In genomic region chr1:180365180-180365810, GRCm38 (mm10) we compare ENCODE assay signal across 8 mouse cellular contexts. TPM values are rescaled to one million over a fixed set of nuclear protein-coding genes. Genes with fewer than 3 reads are reported as not detected.
DNase-seq lines count a peak whose midpoint lies in the region; ATAC-seq and TF ChIP-seq lines count a peak whose summit lies in the region.

No protein-coding gene starts in this region.

- TF ChIP-seq CTCF in heart, adult 2 months (IDR thresholded peaks at IDR 0.05) = peak; percentile 49
- TF ChIP-seq CTCF in kidney, adult 2 months (conservative IDR thresholded peaks at IDR 0.05; ENCODE audit: insufficient read depth, insufficient read length, low read depth, low read length) = 0 out of 2 replicates have a peak, but pooled peaks have one; percentile 28

- no peaks in the 10 kb centered on the region for H3K9me3 ChIP-seq in embryonic facial prominence, embryonic 13.5 days
- H3K9me3 ChIP-seq in limb, embryonic 12.5 days = no peaks in the 10 kb centered on the region
- no peaks in the 10 kb centered on the region for H3K9me3 ChIP-seq in midbrain, embryonic 14.5 days (ENCODE audit: control insufficient read depth, low read length)

- peak; percentile 78 for DNase-seq in 3134 (ENCODE audit: extremely low read depth, insufficient read length, low spot score)
- peak; percentile 87 for DNase-seq in adrenal gland, postnatal 4 days (ENCODE audit: low spot score in 2 of 2)
- DNase-seq in heart, adult 2 months = peak; percentile 90 to 94
- peak; percentile 96 for DNase-seq in kidney, adult 2 months
- DNase-seq in midbrain, embryonic 14.5 days = peak; percentile 98
- peak; percentile 83 for DNase-seq in spleen, adult 12 weeks (ENCODE audit: low spot score)

- peaks cover 9% of the 10 kb centered on the region for H3K79me2 ChIP-seq in heart, adult 2 months (replicated peaks; ENCODE audit: control insufficient read depth, insufficient read depth, low read length)

- TF ChIP-seq POLR2A in heart, adult 2 months (IDR thresholded peaks at IDR 0.05; ENCODE audit: insufficient read depth, low read depth, low read length) = peak; percentile 55; the same call in 1 of the 2 replicates
- no peak for TF ChIP-seq POLR2A in kidney, adult 2 months (IDR thresholded peaks at IDR 0.05; ENCODE audit: low read depth, low read length)

- H3K9ac ChIP-seq in embryonic facial prominence, embryonic 13.5 days = peak overlapping the region; percentile 71
- peak overlapping the region; percentile 22 for H3K9ac ChIP-seq in heart, adult 2 months (ENCODE audit: low read depth, low read length)
- peak overlapping the region; percentile 58 for H3K9ac ChIP-seq in limb, embryonic 12.5 days (replicated peaks)
- H3K9ac ChIP-seq in midbrain, embryonic 14.5 days (replicated peaks; ENCODE audit: low read length) = peak overlapping the region; percentile 67

- WGBS in embryonic facial prominence, embryonic 13.5 days = 1% methylated on average over 29 of the region's 29 CpGs
- WGBS in heart, adult 2 months = 3% methylated on average over 29 of the region's 29 CpGs
- 10% methylated on average over 29 of the region's 29 CpGs for WGBS in kidney, adult 2 months
- 3% methylated on average over 29 of the region's 29 CpGs for WGBS in limb, embryonic 12.5 days
- 2% methylated on average over 29 of the region's 29 CpGs for WGBS in midbrain, embryonic 14.5 days

- peak overlapping the region; percentile 93 for H3K27ac ChIP-seq in embryonic facial prominence, embryonic 13.5 days
- peak overlapping the region; percentile 62 for H3K27ac ChIP-seq in heart, adult 2 months
- H3K27ac ChIP-seq in kidney, adult 2 months (ENCODE audit: insufficient read depth, low read depth, low read length) = peak overlapping the region; percentile 13; the same call in 1 of the 2 replicates
- H3K27ac ChIP-seq in limb, embryonic 12.5 days = peak overlapping the region; percentile 83
- H3K27ac ChIP-seq in midbrain, embryonic 14.5 days (replicated peaks; ENCODE audit: low read depth, low read length) = peak overlapping the region; percentile 97

- peak overlapping the region; percentile 51 for H3K4me3 ChIP-seq in embryonic facial prominence, embryonic 13.5 days
- peak overlapping the region; percentile 55 for H3K4me3 ChIP-seq in heart, adult 2 months
- peak overlapping the region; percentile 48 for H3K4me3 ChIP-seq in kidney, adult 2 months (ENCODE audit: insufficient read depth, low read depth, low read length)
- peak overlapping the region; percentile 50 for H3K4me3 ChIP-seq in limb, embryonic 12.5 days (replicated peaks)
- peak overlapping the region; percentile 39 for H3K4me3 ChIP-seq in midbrain, embryonic 14.5 days (replicated peaks; ENCODE audit: low read depth, low read length)

- no peaks in the 10 kb centered on the region for H3K27me3 ChIP-seq in embryonic facial prominence, embryonic 13.5 days
- no peaks in the 10 kb centered on the region for H3K27me3 ChIP-seq in heart, adult 2 months (ENCODE audit: control insufficient read depth, insufficient read depth, low read length)
- no peaks in the 10 kb centered on the region for H3K27me3 ChIP-seq in kidney, adult 2 months (replicated peaks; ENCODE audit: control insufficient read depth, insufficient read depth, low read length)
- H3K27me3 ChIP-seq in limb, embryonic 12.5 days = no peaks in the 10 kb centered on the region
- H3K27me3 ChIP-seq in midbrain, embryonic 14.5 days (ENCODE audit: control insufficient read depth, insufficient read depth, low read length) = no peaks in the 10 kb centered on the region

- H3K36me3 ChIP-seq in embryonic facial prominence, embryonic 13.5 days = 0 out of 2 replicates have a peak, but pooled peaks cover 1% of the 10 kb centered on the region
- peaks cover 13% of the 10 kb centered on the region for H3K36me3 ChIP-seq in heart, adult 2 months (ENCODE audit: control insufficient read depth, insufficient read depth, low read length)
- H3K36me3 ChIP-seq in kidney, adult 2 months (ENCODE audit: control insufficient read depth, insufficient read depth, low read length) = no peaks in the 10 kb centered on the region
- H3K36me3 ChIP-seq in limb, embryonic 12.5 days = peaks cover 6% of the 10 kb centered on the region
- no peaks in the 10 kb centered on the region for H3K36me3 ChIP-seq in midbrain, embryonic 14.5 days (ENCODE audit: control insufficient read depth, insufficient read depth, low read length)

- peak; percentile 61 for TF ChIP-seq EP300 in heart, adult 2 months (IDR thresholded peaks at IDR 0.05; ENCODE audit: insufficient read depth, low read depth, low read length)

- peak overlapping the region; percentile 72 for H3K4me2 ChIP-seq in embryonic facial prominence, embryonic 13.5 days
- H3K4me2 ChIP-seq in limb, embryonic 12.5 days = peak overlapping the region; percentile 69
- H3K4me2 ChIP-seq in midbrain, embryonic 14.5 days (ENCODE audit: low read length) = peak overlapping the region; percentile 73

- ATAC-seq in embryonic facial prominence, embryonic 13.5 days (ENCODE audit: insufficient number of reproducible peaks, insufficient read depth, low FRiP score, low TSS enrichment, low read depth) = peak; percentile 92
- peak; percentile 93 for ATAC-seq in limb, embryonic 12.5 days (ENCODE audit: insufficient number of reproducible peaks, insufficient read depth, low FRiP score, low TSS enrichment, low read depth)
- peak; percentile 98 for ATAC-seq in midbrain, embryonic 14.5 days (ENCODE audit: low FRiP score, low TSS enrichment)

- intact Hi-C loops in heart, adult 2 months (cut with DNase I) = no loop called here

- H3K4me1 ChIP-seq in embryonic facial prominence, embryonic 13.5 days = peaks cover 51% of the 10 kb centered on the region
- peaks cover 30% of the 10 kb centered on the region for H3K4me1 ChIP-seq in heart, adult 2 months (ENCODE audit: control insufficient read depth, insufficient read depth, low read length)
- H3K4me1 ChIP-seq in kidney, adult 2 months (ENCODE audit: control insufficient read depth, insufficient read depth, low read length) = peaks cover 23% of the 10 kb centered on the region
- peaks cover 46% of the 10 kb centered on the region for H3K4me1 ChIP-seq in limb, embryonic 12.5 days (replicated peaks)
- peaks cover 20% of the 10 kb centered on the region for H3K4me1 ChIP-seq in midbrain, embryonic 14.5 days (ENCODE audit: control insufficient read depth, insufficient read depth, low read length)

RNA-seq across cellular contexts. Expression of gene Itpkb, which starts 35.0 kb away (rescaled TPM):
- 10 to 100 TPM; 73.5 to 77.8 TPM for total RNA-seq in adrenal gland, postnatal 4 days (2021)
- polyA plus RNA-seq in embryonic facial prominence, embryonic 13.5 days (2015; fragmentation: Nextera tagmentation; extraction: Ambion mirVana) = 11.2 and 12.2 TPM in 2 replicates
- 10 to 100 TPM; 50.0 to 50.7 TPM for total RNA-seq in heart, adult 2 months (2021)
- polyA plus RNA-seq in heart, adult 2 months (2012; rRNA removed) = 21.5 and 29.9 TPM in 2 replicates
- polyA plus RNA-seq in kidney, adult 2 months (2012; rRNA removed) = 14.1 and 14.9 TPM in 2 replicates
- 13.9 and 14.5 TPM in 2 replicates for polyA plus RNA-seq in limb, embryonic 12.5 days (2016; fragmentation: Nextera tagmentation; extraction: Ambion mirVana)
- 1.8 and 1.9 TPM in 2 replicates for polyA plus RNA-seq in midbrain, embryonic 14.5 days (2014; fragmentation: Nextera tagmentation; extraction: Ambion mirVana)

Comparison
In these comparisons a context has a peak if more than half of its experiments do, and no peak if none do; other contexts are left out.
1. Peak in every context shown above with its lines: DNase-seq, ATAC-seq, H3K4me3 ChIP-seq and H3K27ac ChIP-seq.
2. H3K27ac ChIP-seq: peak in every context shown above with its lines; median percentile 97 in midbrain, embryonic 14.5 days; 93 in embryonic facial prominence, embryonic 13.5 days; 83 in limb, embryonic 12.5 days; 62 in heart, adult 2 months; 13 in kidney, adult 2 months.